Mouse (Mus musculus): Measurements from ENCODE around the gene Gm29866. TPM values are rescaled to one million over a fixed set of nuclear protein-coding genes. Genes with fewer than 3 reads are reported as not detected.

Gene Gm29866
- total RNA-seq (2023): not detected

GRCm38 (mm10) chrY:20993557-20993956 lies at the start of gene Gm29866:
Gene Gm29866 (minus strand): TSS chrY:20993657.

Other genes with a start within 250 kb of the Gm29866 start
- gene Gm20909, start 170.9 kb upstream of the Gm29866 start, total RNA-seq (2023): not detected
- not detected for gene Gm20865, start 247.9 kb upstream of the Gm29866 start, total RNA-seq (2023)

Measured in B cell, adult 67 days (primary cell).